Mouse (Mus musculus) layer of hippocampus, adult 2 months (tissue): Measurements from ENCODE around the gene Epb41l2. TPM values are rescaled to one million over a fixed set of nuclear protein-coding genes. Genes with fewer than 3 reads are reported as not detected.

Experiments
- DNase-seq, 2 experiments: peaks; one replicate each; pipeline ENCODE4 v3.0.0; 2022; ENCODE audit warnings: low spot score in 2 of 2
- H3K27ac ChIP-seq: fragments of 200-600 bp; 2 replicates; pipeline ENCODE4 v1.8.1; 2022
- H3K4me3 ChIP-seq: fragments of 200-600 bp; 2 replicates; pipeline ENCODE4 v1.8.1; 2022; ENCODE audit warnings: mild to moderate bottlenecking
- CTCF ChIP-seq: fragments of 200-600 bp; conservative IDR thresholded peaks from 2 replicates; pipeline ENCODE4 v1.8.1; 2022; ENCODE audit warnings: antibody characterized with exemption, mild to moderate bottlenecking, moderate library complexity
- total RNA-seq, 2 experiments: library from RNA; stranded (reverse); gene quantifications; 2 replicates each; pipeline ENCODE4 v1.2.3; 2021

Gene Epb41l2
- total RNA-seq, 2 experiments from 2014 or later, result 76.4 to 84.6 TPM

DNA sequence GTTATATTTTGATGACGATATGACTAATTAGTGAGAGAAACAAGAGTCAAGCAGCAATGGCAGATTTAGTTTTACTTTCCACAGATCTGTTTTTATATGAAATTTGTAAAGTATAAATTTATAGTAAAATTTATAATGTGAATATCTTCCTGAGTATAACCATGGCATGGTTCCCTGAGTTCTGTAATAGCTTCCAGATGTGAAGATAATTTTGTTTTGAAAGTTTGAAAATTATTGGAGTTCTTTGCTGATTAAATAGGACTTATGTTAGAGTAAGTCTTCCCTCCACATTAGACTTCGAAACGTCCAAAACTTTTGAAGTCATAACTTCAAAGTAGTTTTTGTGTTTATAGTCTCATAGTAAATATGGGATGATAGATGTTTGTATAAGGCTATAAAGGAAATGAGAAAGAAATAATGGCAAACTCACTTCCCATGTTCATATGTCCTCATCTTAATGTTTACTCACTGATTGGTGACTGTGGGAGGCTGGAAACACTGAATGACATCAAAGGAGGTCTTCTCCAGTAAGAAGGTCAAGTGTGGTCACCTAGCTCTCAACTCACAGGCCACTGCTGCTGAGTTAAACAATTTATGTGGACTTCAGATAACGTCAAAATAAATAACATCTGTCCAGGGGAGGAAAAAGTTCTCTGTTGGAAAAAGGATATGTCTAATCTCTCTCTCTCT is 26.1 kb upstream of the Epb41l2 start:
- DNase-seq, result no peak
- Histone ChIP-seq H3K4me3 (no peak overlapping the region), H3K27ac (no peak overlapping the region)
- no peak for TF ChIP-seq CTCF

DNA sequence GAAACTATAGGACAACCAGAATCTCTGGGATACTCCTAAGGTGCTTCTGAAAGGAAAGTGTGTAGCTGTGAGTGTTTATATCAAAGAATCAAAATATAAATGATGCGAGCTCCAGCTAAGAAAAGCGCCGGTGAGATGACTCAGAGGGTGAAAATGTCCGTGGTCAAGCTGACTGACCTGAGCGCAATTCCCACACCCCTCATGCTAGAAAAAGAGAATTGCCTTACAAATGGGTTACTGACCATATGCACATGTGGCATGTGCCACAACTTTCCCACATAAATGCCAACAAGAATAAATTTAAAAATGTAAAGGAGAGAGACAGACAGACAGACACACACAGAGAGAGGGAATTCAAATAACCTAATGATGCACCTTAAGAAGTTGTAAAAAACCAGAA is 18.9 kb upstream of the Epb41l2 start:
- H3K4me3 ChIP-seq, result no peak overlapping the region
- no peak for DNase-seq
- no peak for TF ChIP-seq CTCF
- no peak overlapping the region for H3K27ac ChIP-seq

DNA sequence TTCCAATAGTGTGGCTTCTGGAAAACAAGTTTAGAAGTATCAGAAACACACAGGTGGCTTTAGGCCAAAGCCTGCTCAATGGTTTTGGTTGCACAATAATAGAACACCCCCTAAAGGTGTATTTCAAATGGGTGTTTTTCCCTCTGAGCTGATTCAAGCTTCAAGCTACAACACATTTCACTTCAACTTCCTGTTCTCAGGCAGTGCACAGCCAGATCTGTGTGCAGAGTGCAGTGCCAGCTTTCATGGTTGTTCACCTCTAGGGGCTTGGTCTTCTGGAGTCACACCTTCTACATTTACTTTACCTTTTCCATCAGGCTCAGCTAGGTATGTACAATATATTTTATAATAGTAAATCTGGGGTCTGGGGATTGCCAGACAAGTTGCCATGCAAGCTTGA is 16.8 kb upstream of the Epb41l2 start:
- Histone ChIP-seq H3K27ac (no peak overlapping the region), H3K4me3 (no peak overlapping the region)
- DNase-seq, result no peak
- TF ChIP-seq CTCF, result no peak

DNA sequence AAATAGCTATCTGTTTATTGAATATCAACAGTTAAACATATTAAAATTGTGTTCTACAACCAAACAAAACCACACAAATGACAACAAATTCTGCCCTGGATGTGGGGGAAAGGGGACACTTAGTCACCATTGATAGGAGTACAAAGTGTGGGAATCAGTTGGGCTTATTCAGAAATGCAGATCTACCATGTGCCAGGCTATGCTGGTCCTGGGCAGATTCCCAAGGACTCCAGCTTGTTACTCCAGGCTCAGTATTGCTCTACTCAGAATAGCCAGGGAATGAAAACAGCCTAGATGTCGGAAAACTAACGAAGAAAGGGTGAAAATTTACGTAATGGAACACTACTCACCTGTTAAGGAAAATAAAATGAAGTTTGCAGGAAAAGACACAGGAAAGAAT is 5.7 kb upstream of the Epb41l2 start:
- no peak overlapping the region for H3K4me3 ChIP-seq
- TF ChIP-seq CTCF, result no peak
- DNase-seq, result peak; percentile 41 to 48

DNA sequence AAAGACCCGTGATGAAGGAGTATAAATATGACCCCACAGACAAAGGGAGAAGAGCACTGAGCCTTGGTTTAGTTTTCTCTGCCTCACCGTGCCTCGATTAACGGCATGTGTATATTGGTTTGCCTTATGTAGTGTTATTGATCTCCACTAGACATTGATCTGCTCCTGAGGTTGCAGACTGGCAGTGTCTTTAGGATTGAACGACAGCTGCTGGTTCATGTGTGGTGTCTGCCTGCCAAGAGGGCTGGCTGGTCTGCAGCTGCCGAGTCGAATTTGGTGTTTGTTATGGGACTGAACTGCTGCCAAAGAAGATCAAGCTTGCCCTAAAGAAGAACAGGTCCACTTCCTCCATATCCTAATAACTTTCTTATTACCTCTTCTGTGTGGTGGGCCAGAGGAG is 5.2 kb upstream of the Epb41l2 start:
- no peak for DNase-seq
- TF ChIP-seq CTCF, result no peak
- H3K27ac ChIP-seq, result no peak overlapping the region
- no peak overlapping the region for H3K4me3 ChIP-seq

More for the DNA sequence above, 5.7 kb upstream of the Epb41l2 start:
- no peak overlapping the region for H3K27ac ChIP-seq

DNA sequence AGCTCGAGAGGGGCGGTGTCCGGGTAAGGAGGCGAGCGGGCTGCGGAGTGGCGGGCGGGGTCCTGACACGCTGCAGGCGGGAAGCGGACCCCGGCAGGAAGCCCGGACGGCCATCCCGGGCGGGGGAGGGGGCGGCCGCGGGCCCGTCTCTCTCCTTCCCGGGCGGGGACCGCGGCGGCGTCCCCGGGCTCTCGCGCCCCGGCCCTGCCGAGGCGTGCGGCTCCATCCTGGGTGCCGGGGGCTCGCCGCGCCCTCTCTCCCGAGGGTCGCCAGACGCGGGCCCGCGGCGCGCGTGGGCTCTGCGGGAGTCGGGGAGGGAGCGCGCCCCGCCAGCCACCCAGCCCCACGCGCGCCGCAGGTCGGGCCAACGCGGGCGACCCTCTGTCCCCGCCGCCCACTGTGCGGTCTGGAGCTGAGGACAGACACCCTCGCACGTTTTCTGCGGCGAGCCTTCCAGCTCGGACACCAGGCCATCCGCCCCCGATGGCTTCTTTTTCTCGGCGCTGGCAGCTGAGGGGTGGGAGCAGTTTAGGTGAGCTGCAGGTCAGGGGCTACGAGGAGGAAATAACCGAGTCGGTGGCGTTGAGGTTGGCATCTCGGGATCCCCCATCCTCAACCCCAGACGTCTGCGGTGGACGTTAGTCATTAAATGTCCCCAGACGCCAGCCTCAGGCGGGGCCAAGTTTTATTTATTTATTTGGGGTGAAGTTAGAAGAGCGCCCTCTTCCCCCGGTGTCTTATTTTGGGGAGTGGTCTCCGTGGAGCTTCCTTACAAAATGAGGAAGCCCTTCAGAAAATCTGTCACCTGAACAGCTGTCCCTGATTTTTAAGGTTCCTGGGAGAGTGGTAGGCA is 587 bp downstream of the Epb41l2 start:
- Histone ChIP-seq H3K4me3 (peak overlapping the region; percentile 77), H3K27ac (peak overlapping the region; percentile 78)
- peak; percentile 26 for TF ChIP-seq CTCF
- no peak for DNase-seq

DNA sequence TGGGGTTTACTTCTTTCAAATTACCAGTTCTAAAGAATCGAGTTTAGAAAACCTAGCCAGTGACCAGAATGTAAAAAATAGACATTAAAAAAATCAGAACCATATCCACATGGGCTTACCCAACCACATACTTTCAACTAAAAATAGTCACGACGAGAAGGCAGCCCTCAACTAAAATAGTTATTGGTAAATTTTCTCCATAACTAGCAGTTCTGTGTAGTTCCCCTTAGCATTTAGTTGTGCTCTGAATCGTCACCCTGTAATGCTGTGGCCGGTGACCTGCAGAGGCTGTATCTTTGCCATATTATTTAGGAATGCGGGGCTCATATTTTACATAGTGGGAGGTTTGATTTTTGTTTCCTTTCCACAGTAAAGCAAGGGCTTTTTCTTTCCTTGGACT is 2.6 kb downstream of the Epb41l2 start:
- no peak for DNase-seq
- no peak for TF ChIP-seq CTCF
- peak overlapping the region; percentile 44; the same call in 1 of the 2 replicates for H3K27ac ChIP-seq
- peak overlapping the region; percentile 77 for H3K4me3 ChIP-seq

DNA sequence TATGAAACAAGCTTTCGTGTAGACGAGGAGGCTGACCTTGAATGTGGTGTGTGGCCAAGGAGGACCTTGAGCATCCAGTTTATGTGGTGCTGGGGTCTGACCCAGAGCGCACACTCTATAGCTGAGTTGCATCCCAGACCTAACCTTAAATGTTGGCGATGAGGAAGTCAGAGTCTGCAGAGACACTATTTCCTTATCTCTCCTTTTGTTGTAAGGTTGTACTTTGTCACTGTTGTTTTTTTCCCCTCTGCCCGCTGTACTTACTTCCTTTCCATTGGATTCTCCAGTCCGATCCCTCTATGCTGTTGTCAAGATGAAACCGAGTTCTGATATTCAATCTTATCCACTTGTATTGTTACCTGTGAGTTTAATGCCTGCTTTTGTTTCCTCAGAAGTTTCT is 5.6 kb downstream of the Epb41l2 start:
- no peak for TF ChIP-seq CTCF
- no peak for DNase-seq

DNA sequence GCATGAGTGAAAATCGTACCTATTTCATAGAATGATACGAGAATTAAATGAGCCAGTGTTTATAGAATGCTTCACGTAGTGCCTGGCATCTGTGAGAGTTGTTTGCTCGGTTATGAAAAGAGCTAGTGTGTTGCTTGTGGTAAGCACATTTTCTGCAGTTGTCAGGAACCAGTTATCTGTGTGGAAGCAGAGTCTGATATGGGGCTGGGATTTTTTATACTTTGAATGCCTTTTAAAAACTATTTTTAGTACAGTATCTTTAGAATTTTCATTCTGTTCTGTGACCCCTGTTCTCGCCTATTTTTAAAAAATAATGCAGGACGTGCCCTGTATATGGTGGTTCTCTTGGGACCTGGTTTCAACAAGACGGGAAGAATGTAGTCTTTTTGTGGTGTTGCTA is 6.1 kb downstream of the Epb41l2 start:
- Histone ChIP-seq H3K4me3 (no peak overlapping the region), H3K27ac (peak overlapping the region; percentile 25; the same call in 1 of the 2 replicates)
- TF ChIP-seq CTCF, result no peak
- DNase-seq, result no peak

More for the DNA sequence above, 5.6 kb downstream of the Epb41l2 start:
- Histone ChIP-seq H3K4me3 (no peak overlapping the region), H3K27ac (peak overlapping the region; percentile 46; the same call in 1 of the 2 replicates)

DNA sequence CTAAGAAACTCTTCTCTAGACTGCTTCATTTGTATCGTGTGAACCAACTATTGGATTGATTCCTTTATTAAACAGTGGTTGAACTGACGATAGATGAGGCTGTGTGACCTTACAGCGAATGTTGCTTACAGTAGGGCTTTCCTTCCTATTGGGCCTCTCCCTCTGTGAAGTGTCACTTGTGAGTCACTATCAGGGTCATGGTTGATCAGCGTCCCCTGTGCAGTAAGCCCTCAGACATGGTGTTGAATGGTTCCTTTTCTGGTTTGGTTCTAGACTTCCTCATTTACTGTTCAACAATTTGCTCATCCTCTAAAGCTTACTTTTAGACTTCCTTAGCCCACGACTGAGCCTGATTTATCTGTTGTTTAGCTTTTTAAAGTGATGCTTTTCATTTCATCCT is 7.1 kb downstream of the Epb41l2 start:
- TF ChIP-seq CTCF, result no peak
- DNase-seq, result no peak
- H3K27ac ChIP-seq, result 0 out of 2 replicates have a peak overlapping the region, but pooled peaks have one; percentile 3

DNA sequence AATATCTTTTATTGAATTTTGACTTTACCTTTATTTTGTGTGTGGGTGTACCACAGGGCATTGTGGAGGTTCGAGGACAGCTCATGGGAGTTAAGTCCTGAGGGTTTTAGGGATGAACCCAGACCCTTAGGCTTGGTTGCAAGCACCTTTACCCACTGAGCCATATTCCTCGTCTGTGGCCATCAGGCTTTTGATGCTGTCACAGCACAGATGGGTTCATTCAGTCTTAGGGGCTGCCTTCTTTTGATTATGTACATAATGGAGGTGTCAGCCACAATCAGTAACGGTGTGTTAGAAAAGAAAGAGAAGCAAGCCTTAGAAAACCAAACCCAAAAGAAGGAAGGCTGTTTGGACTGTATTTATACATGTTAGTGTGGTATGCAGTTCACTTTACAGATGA is 9.3 kb downstream of the Epb41l2 start:
- DNase-seq, result no peak
- no peak for TF ChIP-seq CTCF
- Histone ChIP-seq H3K4me3 (no peak overlapping the region), H3K27ac (no peak overlapping the region)

More for the DNA sequence above, 7.1 kb downstream of the Epb41l2 start:
- H3K4me3 ChIP-seq, result no peak overlapping the region

DNA sequence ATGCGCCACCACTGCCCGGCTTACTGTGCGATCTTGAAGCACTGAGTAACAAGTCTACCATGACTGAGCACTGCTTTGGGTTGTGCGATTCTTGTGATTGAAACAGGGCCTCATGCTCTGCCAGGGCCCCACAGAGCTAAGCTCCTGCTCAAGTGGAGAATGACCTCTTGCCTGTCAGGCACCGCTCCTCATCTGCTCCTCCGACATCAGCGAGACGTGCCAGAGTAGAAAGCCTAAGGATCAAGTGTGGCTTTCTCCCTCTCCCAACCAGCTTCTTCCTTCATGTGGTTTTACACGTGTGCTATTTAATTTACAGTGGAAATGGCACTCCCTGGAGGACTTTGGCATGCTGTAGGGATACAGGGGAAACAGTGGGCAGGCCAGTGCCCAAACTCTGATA is 10.1 kb downstream of the Epb41l2 start:
- TF ChIP-seq CTCF, result no peak
- no peak overlapping the region for H3K27ac ChIP-seq
- DNase-seq, result no peak
- no peak overlapping the region for H3K4me3 ChIP-seq

DNA sequence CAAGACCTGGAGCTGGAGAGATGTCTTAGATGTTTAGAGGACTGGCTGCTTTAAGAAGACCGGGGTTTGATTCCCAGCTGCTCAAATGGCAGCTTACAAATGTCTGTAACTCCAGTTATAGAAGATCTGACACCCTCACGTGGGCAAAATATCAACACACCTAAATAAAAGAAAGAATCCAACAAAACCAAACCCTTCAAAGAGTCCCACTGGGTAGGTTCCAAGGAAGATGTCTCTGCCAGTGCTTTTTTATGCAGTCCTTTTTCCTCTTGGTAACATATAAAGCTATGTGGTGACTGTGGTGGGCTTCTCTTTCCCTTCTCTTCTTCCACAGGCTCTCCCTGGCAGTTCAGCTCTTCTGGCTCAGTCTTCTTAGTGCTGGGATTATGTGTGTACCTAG is 11.7 kb downstream of the Epb41l2 start:
- no peak for TF ChIP-seq CTCF
- peak overlapping the region; percentile 15; the same call in 1 of the 2 replicates for H3K27ac ChIP-seq
- no peak overlapping the region for H3K4me3 ChIP-seq
- no peak for DNase-seq

DNA sequence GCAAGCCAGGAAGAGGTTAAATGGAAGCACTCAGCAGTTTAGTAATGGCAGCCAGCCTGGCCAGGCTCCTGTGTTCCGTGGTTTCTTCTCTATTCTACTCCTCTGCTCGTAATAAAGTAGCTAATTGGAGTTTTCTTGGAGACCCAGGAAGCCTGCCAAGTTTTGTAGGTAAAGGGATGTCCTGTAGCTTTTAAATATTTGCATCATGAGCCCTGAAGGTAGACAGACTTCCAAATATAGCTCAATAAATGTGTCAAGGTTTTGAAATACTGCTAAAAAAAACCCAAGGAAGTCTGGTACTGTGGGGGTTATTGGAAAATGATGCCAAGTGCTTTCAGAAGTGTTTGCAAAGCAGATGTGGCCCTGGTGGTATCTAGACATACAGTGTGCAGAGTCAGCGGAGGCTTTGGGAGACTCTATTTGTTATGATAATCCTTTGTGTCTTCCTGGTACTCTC is 12.3 kb downstream of the Epb41l2 start:
- H3K27ac ChIP-seq, result peak overlapping the region; percentile 15; the same call in 1 of the 2 replicates
- TF ChIP-seq CTCF, result no peak
- H3K4me3 ChIP-seq, result no peak overlapping the region
- DNase-seq, result no peak
